Mouse (Mus musculus): ENCODE measurements around the gene Rgl3. TPM values are rescaled to one million over a fixed set of nuclear protein-coding genes. Genes with fewer than 3 reads are reported as not detected.

Rgl3 gene
- total and polyA plus RNA-seq, 3 experiments, result not detected

GRCm38 (mm10) chr9:21923036-21923435, 66.2 kb downstream of the Rgl3 start:
- dilution Hi-C loops (cut with MboI; ENCODE audit: extremely low pct_ligation_motif_present, extremely low pct_unique_long_range_greater_than_20kb, low sequenced_read_pairs), result no loop called here
- H3K9ac ChIP-seq (ENCODE audit: insufficient read depth, low read depth), result no peak overlapping the region
- in situ Hi-C loops (cut with MboI; ENCODE audit: low pct_ligation_motif_present, low pct_unique_long_range_greater_than_20kb, low sequenced_read_pairs), result no loop called here
- TF ChIP-seq NELFE (IDR thresholded peaks at IDR 0.05; ENCODE audit: low read depth, low read length) (no peak), UBTF (IDR thresholded peaks at IDR 0.05; ENCODE audit: low read depth, low read length) (no peak), USF2 (conservative IDR thresholded peaks at IDR 0.05; ENCODE audit: low read depth, low read length) (no peak), BHLHE40 (IDR thresholded peaks at IDR 0.05; ENCODE audit: low read depth, low read length) (no peak), CHD2 (IDR thresholded peaks at IDR 0.05; ENCODE audit: low read length) (no peak), HCFC1 (IDR thresholded peaks at IDR 0.05; ENCODE audit: low read depth, low read length) (no peak), MAFK (IDR thresholded peaks at IDR 0.05; ENCODE audit: insufficient replicate concordance, low read length) (no peak), JUN (IDR thresholded peaks at IDR 0.05; ENCODE audit: insufficient read depth, low read depth, low read length) (no peak), SMC3 (IDR thresholded peaks at IDR 0.05; ENCODE audit: low read depth, low read length) (no peak), TCF12 (IDR thresholded peaks at IDR 0.05; ENCODE audit: low read depth, low read length) (no peak), ELF1 (IDR thresholded peaks at IDR 0.05; ENCODE audit: low read depth, low read length) (no peak), RCOR1 (conservative IDR thresholded peaks at IDR 0.05; ENCODE audit: low read depth, low read length) (no peak), ZKSCAN1 (IDR thresholded peaks at IDR 0.05; ENCODE audit: borderline replicate concordance, low read depth, low read length) (no peak), EP300 (IDR thresholded peaks at IDR 0.05; ENCODE audit: low read length) (no peak), USF1 (IDR thresholded peaks at IDR 0.05; ENCODE audit: low read depth, low read length) (no peak), CHD1 (IDR thresholded peaks at IDR 0.05; ENCODE audit: low read depth, low read length) (no peak), MAX (IDR thresholded peaks at IDR 0.05; ENCODE audit: low read length) (no peak)
- H3K27me3 ChIP-seq (replicated peaks), result peaks cover 26% of the 10 kb centered on the region
- no peak overlapping the region for H3K4me2 ChIP-seq (ENCODE audit: insufficient read depth, low read depth, poor library complexity, severe bottlenecking)
- H3K79me2 ChIP-seq (replicated peaks; ENCODE audit: control insufficient read depth, extremely low read depth, insufficient read depth, poor library complexity, severe bottlenecking), result no peaks in the 10 kb centered on the region
- no peak overlapping the region for H3K4me3 ChIP-seq (replicated peaks in 1 of 3; ENCODE audit: low read depth in 2 of 3, low read length in 2 of 3, poor library complexity in 1 of 3)
- DNase-seq (ENCODE audit: extremely low read depth), result no peak
- no peak overlapping the region for H3K27ac ChIP-seq (ENCODE audit: insufficient read depth, low read depth)
- no peaks in the 10 kb centered on the region for H3K36me3 ChIP-seq (replicated peaks in 1 of 2; ENCODE audit: control insufficient read depth in 1 of 2, insufficient read depth in 1 of 2, low read length in 1 of 2)
- no peaks in the 10 kb centered on the region for H3K9me3 ChIP-seq (replicated peaks; ENCODE audit: low read length)
- peaks cover 9 to 11% of the 10 kb centered on the region in 2 experiments; a peak in 3 of 4 replicates for H3K4me1 ChIP-seq (ENCODE audit: control insufficient read depth in 1 of 2, insufficient read depth in 2 of 2)

Other genes with a start within 250 kb of the Rgl3 start
Only the 20 nearest of the 22 such genes appear.
- gene Kank2, start 190.7 kb downstream of the Rgl3 start, total RNA-seq (2012; rRNA removed), result 1.6 and 2.3 TPM in 2 replicates
- 0.09 and 0.14 TPM in 2 replicates for gene Kank2, start 190.7 kb downstream of the Rgl3 start, total RNA-seq (2014; rRNA removed)
- gene Kank2, start 190.7 kb downstream of the Rgl3 start, polyA plus RNA-seq (2012; ENCODE audit: insufficient read length, low read depth), result 0.60 and 0.63 TPM in 2 replicates
- not detected in 2 replicates for gene Angptl8, start 153.9 kb downstream of the Rgl3 start, total RNA-seq (2012; rRNA removed)
- not detected in 2 replicates for gene Angptl8, start 153.9 kb downstream of the Rgl3 start, total RNA-seq (2014; rRNA removed)
- gene Angptl8, start 153.9 kb downstream of the Rgl3 start, polyA plus RNA-seq (2012; ENCODE audit: insufficient read length, low read depth), result not detected in 2 replicates
- 3.3 and 3.4 TPM in 2 replicates for gene Dock6, start 136.8 kb downstream of the Rgl3 start, total RNA-seq (2012; rRNA removed)
- gene Dock6, start 136.8 kb downstream of the Rgl3 start, total RNA-seq (2014; rRNA removed), result 0.26 and 0.79 TPM in 2 replicates
- 3.6 TPM in 2 replicates for gene Dock6, start 136.8 kb downstream of the Rgl3 start, polyA plus RNA-seq (2012; ENCODE audit: insufficient read length, low read depth)
- gene Rab3d, start 71.3 kb downstream of the Rgl3 start, total RNA-seq (2012; rRNA removed), result 2.0 and 3.7 TPM in 2 replicates
- gene Rab3d, start 71.3 kb downstream of the Rgl3 start, total RNA-seq (2014; rRNA removed), result 0.77 and 0.90 TPM in 2 replicates
- 0.35 and 0.91 TPM in 2 replicates for gene Rab3d, start 71.3 kb downstream of the Rgl3 start, polyA plus RNA-seq (2012; ENCODE audit: insufficient read length, low read depth)
- gene Ccdc159, start 62.0 kb downstream of the Rgl3 start, total RNA-seq (2012; rRNA removed), result not detected in 2 replicates
- not detected in 2 replicates for gene Ccdc159, start 62.0 kb downstream of the Rgl3 start, total RNA-seq (2014; rRNA removed)
- gene Ccdc159, start 62.0 kb downstream of the Rgl3 start, polyA plus RNA-seq (2012; ENCODE audit: insufficient read length, low read depth), result not detected in 2 replicates
- gene Tmem205, start 61.9 kb downstream of the Rgl3 start, total RNA-seq (2012; rRNA removed), result 2.4 and 2.9 TPM in 2 replicates
- 2.4 and 2.9 TPM in 2 replicates for gene Tmem205, start 61.9 kb downstream of the Rgl3 start, total RNA-seq (2014; rRNA removed)
- 0.87 and 1.6 TPM in 2 replicates for gene Tmem205, start 61.9 kb downstream of the Rgl3 start, polyA plus RNA-seq (2012; ENCODE audit: insufficient read length, low read depth)
- not detected in 2 replicates for gene Plppr2, start 52.4 kb downstream of the Rgl3 start, total RNA-seq (2012; rRNA removed)
- not detected in 2 replicates for gene Plppr2, start 52.4 kb downstream of the Rgl3 start, total RNA-seq (2014; rRNA removed)
- gene Plppr2, start 52.4 kb downstream of the Rgl3 start, polyA plus RNA-seq (2012; ENCODE audit: insufficient read length, low read depth), result not detected in 2 replicates
- gene Swsap1, start 33.7 kb downstream of the Rgl3 start, total RNA-seq (2012; rRNA removed), result 4.0 and 4.4 TPM in 2 replicates
- gene Swsap1, start 33.7 kb downstream of the Rgl3 start, total RNA-seq (2014; rRNA removed), result 4.1 and 4.4 TPM in 2 replicates
- 2.9 and 3.1 TPM in 2 replicates for gene Swsap1, start 33.7 kb downstream of the Rgl3 start, polyA plus RNA-seq (2012; ENCODE audit: insufficient read length, low read depth)
- 0.80 and 2.0 TPM in 2 replicates for gene Epor, start 25.9 kb downstream of the Rgl3 start, total RNA-seq (2012; rRNA removed)
- gene Epor, start 25.9 kb downstream of the Rgl3 start, total RNA-seq (2014; rRNA removed), result not detected in 2 replicates
- 0.18 and 0.20 TPM in 2 replicates for gene Epor, start 25.9 kb downstream of the Rgl3 start, polyA plus RNA-seq (2012; ENCODE audit: insufficient read length, low read depth)
- gene Ccdc151, start 13.2 kb upstream of the Rgl3 start, total RNA-seq (2012; rRNA removed), result 0.21 and 0.25 TPM in 2 replicates
- 0.13 and 0.20 TPM in 2 replicates for gene Ccdc151, start 13.2 kb upstream of the Rgl3 start, total RNA-seq (2014; rRNA removed)
- 0.16 and 0.23 TPM in 2 replicates for gene Ccdc151, start 13.2 kb upstream of the Rgl3 start, polyA plus RNA-seq (2012; ENCODE audit: insufficient read length, low read depth)
- gene Prkcsh, start 13.4 kb upstream of the Rgl3 start, total RNA-seq (2012; rRNA removed), result 144 and 160 TPM in 2 replicates
- gene Prkcsh, start 13.4 kb upstream of the Rgl3 start, total RNA-seq (2014; rRNA removed), result 65.5 and 72.1 TPM in 2 replicates
- 143 and 148 TPM in 2 replicates for gene Prkcsh, start 13.4 kb upstream of the Rgl3 start, polyA plus RNA-seq (2012; ENCODE audit: insufficient read length, low read depth)
- gene Elavl3, start 62.6 kb upstream of the Rgl3 start, total RNA-seq (2012; rRNA removed), result 0.04 TPM in 1 of 2 replicates, not detected in the other
- not detected in 2 replicates for gene Elavl3, start 62.6 kb upstream of the Rgl3 start, total RNA-seq (2014; rRNA removed)
- 0.06 and 0.10 TPM in 2 replicates for gene Elavl3, start 62.6 kb upstream of the Rgl3 start, polyA plus RNA-seq (2012; ENCODE audit: insufficient read length, low read depth)
- gene Gm49318, start 81.8 kb upstream of the Rgl3 start, total RNA-seq (2012; rRNA removed), result not detected in 2 replicates
- gene Gm49318, start 81.8 kb upstream of the Rgl3 start, total RNA-seq (2014; rRNA removed), result not detected in 2 replicates
- gene Gm49318, start 81.8 kb upstream of the Rgl3 start, polyA plus RNA-seq (2012; ENCODE audit: insufficient read length, low read depth), result not detected in 2 replicates
- gene Zfp653, start 81.9 kb upstream of the Rgl3 start, total RNA-seq (2012; rRNA removed), result 8.9 and 9.0 TPM in 2 replicates
- 9.3 and 10.4 TPM in 2 replicates for gene Zfp653, start 81.9 kb upstream of the Rgl3 start, total RNA-seq (2014; rRNA removed)
- gene Zfp653, start 81.9 kb upstream of the Rgl3 start, polyA plus RNA-seq (2012; ENCODE audit: insufficient read length, low read depth), result 10.1 and 11.4 TPM in 2 replicates
- 57.1 and 59.4 TPM in 2 replicates for gene Ecsit, start 96.0 kb upstream of the Rgl3 start, total RNA-seq (2012; rRNA removed)
- gene Ecsit, start 96.0 kb upstream of the Rgl3 start, total RNA-seq (2014; rRNA removed), result 37.7 and 38.7 TPM in 2 replicates
- gene Ecsit, start 96.0 kb upstream of the Rgl3 start, polyA plus RNA-seq (2012; ENCODE audit: insufficient read length, low read depth), result 45.2 and 48.5 TPM in 2 replicates
- not detected in 2 replicates for gene Cnn1, start 109.8 kb upstream of the Rgl3 start, total RNA-seq (2012; rRNA removed)
- gene Cnn1, start 109.8 kb upstream of the Rgl3 start, total RNA-seq (2014; rRNA removed), result not detected in 2 replicates
- gene Cnn1, start 109.8 kb upstream of the Rgl3 start, polyA plus RNA-seq (2012; ENCODE audit: insufficient read length, low read depth), result not detected in 2 replicates
- gene Elof1, start 127.7 kb upstream of the Rgl3 start, total RNA-seq (2012; rRNA removed), result 111 and 148 TPM in 2 replicates
- 120 and 142 TPM in 2 replicates for gene Elof1, start 127.7 kb upstream of the Rgl3 start, total RNA-seq (2014; rRNA removed)
- gene Elof1, start 127.7 kb upstream of the Rgl3 start, polyA plus RNA-seq (2012; ENCODE audit: insufficient read length, low read depth), result 96.9 and 107 TPM in 2 replicates
- gene Acp5, start 146.3 kb upstream of the Rgl3 start, total RNA-seq (2012; rRNA removed), result 0.29 and 0.34 TPM in 2 replicates
- not detected in 2 replicates for gene Acp5, start 146.3 kb upstream of the Rgl3 start, total RNA-seq (2014; rRNA removed)
- 0.30 TPM in 1 of 2 replicates, not detected in the other for gene Acp5, start 146.3 kb upstream of the Rgl3 start, polyA plus RNA-seq (2012; ENCODE audit: insufficient read length, low read depth)
- 22.4 and 24.9 TPM in 2 replicates for gene Pigyl, start 167.4 kb upstream of the Rgl3 start, total RNA-seq (2012; rRNA removed)
- 4.3 and 5.0 TPM in 2 replicates for gene Pigyl, start 167.4 kb upstream of the Rgl3 start, total RNA-seq (2014; rRNA removed)
- gene Pigyl, start 167.4 kb upstream of the Rgl3 start, polyA plus RNA-seq (2012; ENCODE audit: insufficient read length, low read depth), result 17.7 and 22.8 TPM in 2 replicates
- gene Zfp872, start 198.6 kb upstream of the Rgl3 start, total RNA-seq (2012; rRNA removed), result not detected in 2 replicates
- not detected in 2 replicates for gene Zfp872, start 198.6 kb upstream of the Rgl3 start, total RNA-seq (2014; rRNA removed)
- gene Zfp872, start 198.6 kb upstream of the Rgl3 start, polyA plus RNA-seq (2012; ENCODE audit: insufficient read length, low read depth), result not detected in 2 replicates